Mouse (Mus musculus): ENCODE results near the gene Ccdc62. TPM values are rescaled to one million over a fixed set of nuclear protein-coding genes. Genes with fewer than 3 reads are reported as not detected.
A peak's percentile ranks its signal among the peaks of the same experiment; 100 is the strongest.

The Ccdc62 gene
- polyA plus RNA-seq, 1 experiment from 2014 or later = 6.2 TPM

GRCm38 (mm10) chr5:124016291-124016821 is 85.9 kb downstream of the Ccdc62 start:
- Histone ChIP-seq H3K9me3 (ENCODE audit: control insufficient read depth, low read length) (no peaks in the 10 kb centered on the region), H3K27me3 (ENCODE audit: control insufficient read depth, insufficient read depth, low read length) (no peaks in the 10 kb centered on the region), H3K4me2 (ENCODE audit: low read length) (no peak overlapping the region), H3K9ac (ENCODE audit: low read length) (no peak overlapping the region), H3K4me1 (ENCODE audit: control insufficient read depth in 2 of 2, insufficient read depth in 2 of 2, low read length in 2 of 2) (peaks cover 70 to 92% of the 10 kb centered on the region in 2 experiments), H3K36me3 (ENCODE audit: control insufficient read depth, insufficient read depth, low read length) (peaks cover 6% of the 10 kb centered on the region), H3K4me3 (ENCODE audit: control insufficient read depth in 1 of 2, insufficient read depth in 1 of 2, low read depth in 1 of 2, low read length in 2 of 2) (no peak overlapping the region), H3K27ac (replicated peaks in 1 of 2; ENCODE audit: control insufficient read depth in 1 of 2, insufficient read depth in 1 of 2, low read depth in 2 of 2, low read length in 2 of 2) (peak overlapping the region; percentile 40 to 94)
- 53% methylated on average over 7 of the region's 7 CpGs for WGBS
- ATAC-seq (ENCODE audit: insufficient number of reproducible peaks, insufficient read depth, low FRiP score, low read depth) = peak; percentile 36; the same call in 1 of the 2 replicates

- no peak for ATAC-seq (ENCODE audit: insufficient number of reproducible peaks, insufficient read depth, low FRiP score, low read depth)
- H3K9me3 ChIP-seq (ENCODE audit: control insufficient read depth, low read length) = no peaks in the 10 kb centered on the region
- no peak overlapping the region for H3K4me3 ChIP-seq (ENCODE audit: control insufficient read depth in 1 of 2, insufficient read depth in 1 of 2, low read depth in 1 of 2, low read length in 2 of 2)
- 39% methylated on average over 9 of the region's 9 CpGs for WGBS
- peak overlapping the region; percentile 23; the same call in 1 of the 2 replicates for H3K4me2 ChIP-seq (ENCODE audit: low read length)
- peak overlapping the region; percentile 2; the same call in 1 of the 2 replicates for H3K9ac ChIP-seq (ENCODE audit: low read length)
- peak overlapping the region in 1 of 2 experiments; percentile 53; a peak in 2 of 4 replicates for H3K27ac ChIP-seq (replicated peaks in 1 of 2; ENCODE audit: control insufficient read depth in 1 of 2, insufficient read depth in 1 of 2, low read depth in 2 of 2, low read length in 2 of 2)
- H3K27me3 ChIP-seq (ENCODE audit: control insufficient read depth, insufficient read depth, low read length) = no peaks in the 10 kb centered on the region
- H3K4me1 ChIP-seq (ENCODE audit: control insufficient read depth in 2 of 2, insufficient read depth in 2 of 2, low read length in 2 of 2) = peaks cover 60 to 86% of the 10 kb centered on the region in 2 experiments
- H3K36me3 ChIP-seq (ENCODE audit: control insufficient read depth, insufficient read depth, low read length) = peaks cover 10% of the 10 kb centered on the region
Observed at GRCm38 (mm10) chr5:124017941-124018340, 87.5 kb downstream of the Ccdc62 start.

GRCm38 (mm10) chr5:124018651-124019050 is 88.2 kb downstream of the Ccdc62 start:
- Histone ChIP-seq H3K4me2 (ENCODE audit: low read length) (peak overlapping the region; percentile 33; the same call in 1 of the 2 replicates), H3K4me3 (ENCODE audit: control insufficient read depth in 1 of 2, insufficient read depth in 1 of 2, low read depth in 1 of 2, low read length in 2 of 2) (no peak overlapping the region), H3K9ac (ENCODE audit: low read length) (peak overlapping the region; percentile 16; the same call in 1 of the 2 replicates), H3K36me3 (ENCODE audit: control insufficient read depth, insufficient read depth, low read length) (peaks cover 10% of the 10 kb centered on the region), H3K27ac (replicated peaks in 1 of 2; ENCODE audit: control insufficient read depth in 1 of 2, insufficient read depth in 1 of 2, low read depth in 2 of 2, low read length in 2 of 2) (peak overlapping the region in 1 of 2 experiments; percentile 59; a peak in 1 of 4 replicates), H3K27me3 (ENCODE audit: control insufficient read depth, insufficient read depth, low read length) (no peaks in the 10 kb centered on the region), H3K9me3 (ENCODE audit: control insufficient read depth, low read length) (no peaks in the 10 kb centered on the region), H3K4me1 (ENCODE audit: control insufficient read depth in 2 of 2, insufficient read depth in 2 of 2, low read length in 2 of 2) (peaks cover 55 to 86% of the 10 kb centered on the region in 2 experiments)
- no peak for ATAC-seq (ENCODE audit: insufficient number of reproducible peaks, insufficient read depth, low FRiP score, low read depth)
- 78% methylated on average over 9 of the region's 9 CpGs for WGBS

Small RNA genes lying within 50 kb of the gene (microRNA-seq; reads per million reads assigned to microRNA genes)
- gene Mir7032 = not detected

Other genes with a start within 250 kb of the Ccdc62 start
- 48.0 and 50.5 TPM in 2 replicates for gene Clip1, start 246.1 kb upstream of the Ccdc62 start, polyA plus RNA-seq (2014; fragmentation: Nextera tagmentation; extraction: Ambion mirVana)
- 57.0 and 63.1 TPM in 2 replicates for gene Zcchc8, start 209.6 kb upstream of the Ccdc62 start, polyA plus RNA-seq (2014; fragmentation: Nextera tagmentation; extraction: Ambion mirVana)
- 77.3 and 80.5 TPM in 2 replicates for gene Rsrc2, start 181.3 kb upstream of the Ccdc62 start, polyA plus RNA-seq (2014; fragmentation: Nextera tagmentation; extraction: Ambion mirVana)
- 19.4 and 23.1 TPM in 2 replicates for gene Kntc1, start 181.0 kb upstream of the Ccdc62 start, polyA plus RNA-seq (2014; fragmentation: Nextera tagmentation; extraction: Ambion mirVana)
- not detected in 2 replicates for gene Hcar2, start 65.2 kb upstream of the Ccdc62 start, polyA plus RNA-seq (2014; fragmentation: Nextera tagmentation; extraction: Ambion mirVana)
- 0.32 TPM in 1 of 2 replicates, not detected in the other for gene Hcar1, start 50.7 kb upstream of the Ccdc62 start, polyA plus RNA-seq (2014; fragmentation: Nextera tagmentation; extraction: Ambion mirVana)
- 89.2 and 89.5 TPM in 2 replicates for gene Denr, start 23.5 kb upstream of the Ccdc62 start, polyA plus RNA-seq (2014; fragmentation: Nextera tagmentation; extraction: Ambion mirVana)
- 1.4 and 2.8 TPM in 2 replicates for gene Gm43518, start 3.3 kb upstream of the Ccdc62 start, polyA plus RNA-seq (2014; fragmentation: Nextera tagmentation; extraction: Ambion mirVana)
- gene Hip1r, start 42.9 kb downstream of the Ccdc62 start, polyA plus RNA-seq (2014; fragmentation: Nextera tagmentation; extraction: Ambion mirVana) = 5.0 and 5.3 TPM in 2 replicates
- 47.6 and 47.7 TPM in 2 replicates for gene Vps37b, start 101.6 kb downstream of the Ccdc62 start, polyA plus RNA-seq (2014; fragmentation: Nextera tagmentation; extraction: Ambion mirVana)
- 0.81 and 0.97 TPM in 2 replicates for gene Abcb9, start 165.1 kb downstream of the Ccdc62 start, polyA plus RNA-seq (2014; fragmentation: Nextera tagmentation; extraction: Ambion mirVana)
- 15.0 and 15.6 TPM in 2 replicates for gene Ogfod2, start 181.6 kb downstream of the Ccdc62 start, polyA plus RNA-seq (2014; fragmentation: Nextera tagmentation; extraction: Ambion mirVana)
- gene Arl6ip4, start 185.4 kb downstream of the Ccdc62 start, polyA plus RNA-seq (2014; fragmentation: Nextera tagmentation; extraction: Ambion mirVana) = 63.0 and 66.2 TPM in 2 replicates

Measured in heart, embryonic 14.5 days (tissue).